Mouse (Mus musculus) hematopoietic stem cell, adult 5-6 weeks (primary cell): Measurements from ENCODE around the gene Pkd1l2. TPM values are rescaled to one million over a fixed set of nuclear protein-coding genes. Genes with fewer than 3 reads are reported as not detected.

Experiments used
- ATAC-seq, 2 experiments: fragments of 125-278 bp in 1 of 2; replicated peaks in 1 of 2; 2 replicates each; pipeline ENCODE4 v1.8.0; 2016 to 2017; ENCODE audit warnings: inconsistent platforms in 2 of 2, mild to moderate bottlenecking in 2 of 2, moderate number of reproducible peaks in 2 of 2, low read depth in 1 of 2, moderate TSS enrichment in 1 of 2; ENCODE audit not compliant: low FRiP score in 2 of 2, poor library complexity in 2 of 2, severe bottlenecking in 2 of 2, insufficient read depth in 1 of 2, low TSS enrichment in 1 of 2
- total RNA-seq: library from RNA; stranded (forward); fragments of 172-1452, 232-1000 nt; gene quantifications from 2 replicates; pipeline ENCODE4 v1.2.3, GENCODE M21; 2017

The Pkd1l2 gene
- total RNA-seq, 1 experiment from 2014 or later, result not detected

GRCm38 (mm10) chr8:117095647-117096046 lies 13.4 kb upstream of the Pkd1l2 start, which contains the start of gene Bco1:
Gene Bco1 (plus strand): TSS chr8:117095854.
- ATAC-seq, result no peak

GRCm38 (mm10) chr8:117094053-117094452 lies 11.8 kb upstream of the Pkd1l2 start:
- no peak for ATAC-seq

GRCm38 (mm10) chr8:117089802-117090201 lies 7.6 kb upstream of the Pkd1l2 start:
- ATAC-seq, result no peak

GRCm38 (mm10) chr8:117087036-117087435 lies 4.8 kb upstream of the Pkd1l2 start:
- no peak for ATAC-seq

GRCm38 (mm10) chr8:117085521-117085920 lies 3.3 kb upstream of the Pkd1l2 start:
- peak; percentile 24 to 32; a peak in 1 of 4 replicates for ATAC-seq

- ATAC-seq, result peak; percentile 79 to 81
Measured at GRCm38 (mm10) chr8:117082947-117083559, 804 bp upstream of the Pkd1l2 start.

GRCm38 (mm10) chr8:117079652-117080051 lies 2.6 kb downstream of the Pkd1l2 start:
- peak in 1 of 2 experiments; percentile 27; a peak in 1 of 4 replicates for ATAC-seq

- no peak for ATAC-seq
Measured at GRCm38 (mm10) chr8:117078367-117078926, 3.8 kb downstream of the Pkd1l2 start.

- peak; percentile 38 to 58 for ATAC-seq
Measured at GRCm38 (mm10) chr8:117074350-117075182, 7.7 kb downstream of the Pkd1l2 start.

- ATAC-seq, result no peak
Measured at GRCm38 (mm10) chr8:117069708-117070107, 12.5 kb downstream of the Pkd1l2 start.

- ATAC-seq, result no peak
Measured at GRCm38 (mm10) chr8:117068294-117068693, 14.0 kb downstream of the Pkd1l2 start.

GRCm38 (mm10) chr8:117067396-117067795 lies 14.9 kb downstream of the Pkd1l2 start:
- no peak for ATAC-seq

GRCm38 (mm10) chr8:117066955-117067354 lies 15.3 kb downstream of the Pkd1l2 start:
- ATAC-seq, result peak; percentile 82 to 90

- ATAC-seq, result no peak
Measured at GRCm38 (mm10) chr8:117061180-117061880, 20.9 kb downstream of the Pkd1l2 start.

- ATAC-seq, result no peak
Measured at GRCm38 (mm10) chr8:117060306-117060705, 21.9 kb downstream of the Pkd1l2 start.

- no peak for ATAC-seq
Measured at GRCm38 (mm10) chr8:117059021-117059420, 23.2 kb downstream of the Pkd1l2 start.

GRCm38 (mm10) chr8:117055097-117055496 lies 27.2 kb downstream of the Pkd1l2 start:
- ATAC-seq, result peak; percentile 65 to 83

- ATAC-seq, result no peak
Measured at GRCm38 (mm10) chr8:117054146-117054545, 28.1 kb downstream of the Pkd1l2 start.
